Mouse (Mus musculus): ENCODE measurements around the gene Bdkrb1. TPM values are rescaled to one million over a fixed set of nuclear protein-coding genes. Genes with fewer than 3 reads are reported as not detected.

Bdkrb1 gene
- polyA plus RNA-seq, 3 experiments from 2014 or later, result 0.63 to 2.0 (median 1.4) TPM

GRCm38 (mm10) chr12:105599098-105599497 is 3.8 kb upstream of the Bdkrb1 start:
- ATAC-seq, result no peak

- ATAC-seq, result no peak
Observed at GRCm38 (mm10) chr12:105601586-105601985, 1.3 kb upstream of the Bdkrb1 start.

DNA sequence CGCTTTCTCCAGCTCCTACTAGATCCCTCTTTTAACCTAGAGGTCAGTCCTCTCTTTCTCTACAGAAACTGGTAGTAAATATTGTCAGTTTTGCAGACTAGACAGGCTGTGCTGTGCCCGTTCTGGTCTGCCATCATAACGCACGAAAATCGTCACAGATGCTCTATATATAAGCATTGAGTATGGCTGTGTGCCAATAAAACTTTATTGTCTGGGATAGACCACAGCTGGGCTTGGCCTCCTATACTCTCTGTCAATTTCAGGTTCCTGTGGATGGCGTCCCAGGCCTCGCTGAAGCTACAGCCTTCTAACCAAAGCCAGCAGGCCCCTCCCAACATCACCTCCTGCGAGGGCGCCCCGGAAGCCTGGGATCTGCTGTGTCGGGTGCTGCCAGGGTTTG is 1.0 kb downstream of the Bdkrb1 start:
- no peak for ATAC-seq

- ATAC-seq, result no peak
Observed at GRCm38 (mm10) chr12:105605212-105605611, 2.3 kb downstream of the Bdkrb1 start.

DNA sequence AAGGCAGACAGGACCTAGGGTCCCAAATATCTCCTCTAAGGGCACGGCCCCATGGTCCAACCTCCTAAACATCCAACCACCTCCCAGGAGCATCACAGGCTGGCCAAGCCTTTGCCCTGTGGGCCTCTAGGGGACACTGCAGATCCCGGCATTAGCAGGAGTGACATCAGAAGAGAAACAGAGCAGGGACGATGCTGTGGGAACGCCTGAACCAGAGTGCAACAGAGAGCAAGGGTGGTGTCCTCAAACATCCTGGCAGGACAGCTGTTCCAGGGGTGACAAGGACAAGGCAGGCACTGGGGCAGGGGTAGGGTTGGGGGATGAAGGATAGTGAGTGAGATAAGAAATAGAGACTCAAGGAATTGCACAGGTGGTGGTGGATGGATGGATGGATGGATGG is 4.0 kb downstream of the Bdkrb1 start:
- ATAC-seq, result no peak

DNA sequence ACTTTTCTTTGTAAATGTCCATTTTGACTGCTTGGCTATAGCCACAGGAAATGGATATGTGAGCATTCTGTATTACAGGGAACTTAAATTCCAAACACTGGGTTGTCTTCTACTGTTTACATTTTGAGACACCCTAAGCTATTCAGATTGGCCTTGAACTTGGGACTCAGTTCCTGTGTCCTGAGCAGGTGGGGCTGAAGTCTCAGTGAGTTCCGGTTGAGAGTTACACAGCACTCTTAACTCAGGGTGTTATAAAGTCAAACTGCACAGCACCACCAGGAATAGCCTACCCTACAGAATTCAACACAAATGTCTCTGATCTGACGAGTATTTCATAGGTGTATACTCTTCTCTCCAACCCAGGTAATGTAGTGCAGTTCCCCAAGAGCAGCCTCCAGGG is 8.2 kb downstream of the Bdkrb1 start:
- no peak for ATAC-seq

DNA sequence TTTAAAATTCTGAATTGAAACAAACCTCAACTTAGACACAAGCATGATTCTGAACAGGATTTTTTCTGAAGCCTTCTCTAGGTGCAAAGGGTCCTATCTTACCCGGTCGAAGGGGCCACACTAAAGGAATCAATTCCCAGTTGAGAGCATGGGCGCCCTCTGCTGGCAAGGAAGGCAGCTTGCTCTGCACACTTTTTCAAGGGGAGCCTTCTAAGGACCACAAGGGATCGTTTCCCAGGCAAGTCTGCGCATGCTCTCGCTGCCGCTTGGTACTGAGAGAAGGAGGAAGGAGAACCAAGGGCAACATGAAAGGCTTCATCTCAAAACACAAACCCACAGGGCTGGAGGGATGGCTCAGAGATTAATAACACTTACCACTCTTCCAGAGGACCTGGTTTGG is 8.9 kb downstream of the Bdkrb1 start:
- ATAC-seq, result no peak

GRCm38 (mm10) chr12:105613559-105613958 is 10.7 kb downstream of the Bdkrb1 start:
- ATAC-seq, result no peak

GRCm38 (mm10) chr12:105622048-105622447 is 19.2 kb downstream of the Bdkrb1 start:
- no peak for ATAC-seq

- ATAC-seq, result no peak
Observed at GRCm38 (mm10) chr12:105622981-105623539, 20.2 kb downstream of the Bdkrb1 start.

DNA sequence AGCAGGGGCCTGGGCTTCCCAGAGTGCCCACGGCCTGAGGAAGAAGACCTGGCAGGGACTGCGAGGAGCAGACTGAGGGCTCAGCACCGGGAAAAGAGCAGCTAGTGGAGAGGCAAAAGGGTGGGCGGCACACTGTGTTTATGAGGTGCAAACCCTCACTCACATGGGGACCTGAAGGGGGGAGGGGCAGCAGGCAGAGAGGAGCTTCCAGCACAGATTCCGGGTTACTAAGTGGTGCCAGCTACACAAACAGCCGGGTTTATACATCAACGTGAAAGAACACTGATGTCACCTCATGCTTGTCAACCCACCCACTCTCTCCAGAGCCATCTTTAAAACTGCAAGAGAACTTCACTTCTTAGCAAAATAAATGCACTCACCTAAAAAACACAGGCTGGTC is 22.9 kb downstream of the Bdkrb1 start:
- no peak for ATAC-seq

DNA sequence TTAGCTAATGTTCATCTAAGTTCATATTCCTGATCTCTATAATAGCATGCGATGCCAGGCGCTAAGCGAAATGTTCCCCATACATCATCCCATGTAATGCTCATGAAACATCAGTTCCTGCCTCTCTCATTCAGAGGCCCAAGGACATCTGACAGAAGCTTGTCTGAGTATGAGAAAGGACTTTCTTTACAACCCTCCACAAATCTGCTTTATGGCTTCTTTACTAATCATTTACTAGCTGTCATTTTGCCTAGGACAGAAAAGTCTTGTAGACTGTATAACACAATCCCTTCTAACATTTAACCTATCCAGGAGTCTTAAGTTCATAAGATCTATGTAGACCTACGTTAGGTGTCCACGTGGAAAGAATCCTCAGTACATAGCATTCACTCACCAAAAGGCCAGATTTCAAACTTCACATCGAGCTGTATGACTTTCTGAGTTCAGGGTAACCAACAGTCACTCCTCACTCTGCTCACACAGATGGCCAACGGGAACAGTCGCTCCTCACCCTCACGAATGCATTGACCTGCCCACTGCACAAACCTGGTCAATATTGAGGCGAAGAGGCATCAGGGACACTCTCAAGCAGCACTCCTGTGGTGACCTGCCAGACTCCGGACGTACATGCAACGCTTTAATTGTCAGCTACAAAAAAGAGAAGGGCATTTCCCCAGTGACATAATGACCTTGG is 31.6 kb downstream of the Bdkrb1 start:
- ATAC-seq, result no peak

GRCm38 (mm10) chr12:105636551-105636950 is 33.7 kb downstream of the Bdkrb1 start:
- ATAC-seq, result no peak

GRCm38 (mm10) chr12:105637554-105637953 is 34.7 kb downstream of the Bdkrb1 start:
- ATAC-seq, result no peak

DNA sequence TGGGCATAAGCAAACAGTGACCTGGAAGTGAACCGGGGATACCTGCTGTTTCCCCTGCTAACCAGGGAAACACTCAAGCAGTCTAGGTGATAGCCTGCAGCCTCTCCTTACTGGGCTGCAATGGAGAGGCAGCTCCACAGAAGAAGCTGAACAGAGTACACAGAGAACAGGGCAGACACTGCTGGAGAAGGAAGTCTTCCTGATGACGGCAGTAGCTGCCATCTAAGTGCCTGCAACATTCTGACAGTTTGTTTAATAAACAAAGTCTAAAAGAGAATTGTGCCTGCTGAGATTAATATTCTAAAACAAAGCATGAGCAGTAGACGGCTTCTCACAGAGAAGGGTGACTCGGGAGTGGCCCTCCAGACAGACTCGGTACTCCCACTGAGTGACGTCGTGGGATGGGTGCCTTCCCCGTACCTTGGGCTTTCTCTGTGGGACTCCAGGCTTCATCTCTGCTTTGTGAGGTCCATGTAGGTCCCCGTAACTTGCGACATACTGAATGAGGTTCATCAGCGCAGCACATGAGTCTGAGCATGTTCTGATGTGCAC is 40.0 kb downstream of the Bdkrb1 start:
- ATAC-seq, result no peak

Other genes starting within 250 kb of the Bdkrb1 start
- gene D430019H16Rik, start 149.2 kb upstream of the Bdkrb1 start, polyA plus RNA-seq (2017; shearing (Covaris generic)), result under 1 TPM; 0.47 to 0.67 (median 0.64) TPM
- not detected for gene Bdkrb2, start 39.9 kb upstream of the Bdkrb1 start, polyA plus RNA-seq (2017; shearing (Covaris generic))
- gene Gskip, start 81.7 kb downstream of the Bdkrb1 start, polyA plus RNA-seq (2017; shearing (Covaris generic)), result 10 to 100 TPM; 44.9 to 53.1 (median 50.1) TPM
- gene Atg2b, start 82.1 kb downstream of the Bdkrb1 start, polyA plus RNA-seq (2017; shearing (Covaris generic)), result 10 to 100 TPM in 2 of 3 experiments, 1 to 10 TPM in 1; 5.4 to 17.8 (median 13.3) TPM
- gene Ak7, start 102.9 kb downstream of the Bdkrb1 start, polyA plus RNA-seq (2017; shearing (Covaris generic)), result under 1 TPM; 0.28 to 0.38 (median 0.36) TPM
- gene Papola, start 181.6 kb downstream of the Bdkrb1 start, polyA plus RNA-seq (2017; shearing (Covaris generic)), result 100 to 1,000 TPM in 2 of 3 experiments, 10 to 100 TPM in 1; 98.1 to 132 (median 105) TPM

Measured in inflammation-experienced regulatory T-cells, adult 6 months (primary cell).